Comparison of ENCODE assay signal across 8 mouse cellular contexts in genomic region chr5:146832435-146832768, GRCm38 (mm10). TPM values are rescaled to one million over a fixed set of nuclear protein-coding genes. Genes with fewer than 3 reads are reported as not detected.
A peak's percentile ranks its signal among the peaks of the same experiment; 100 is the strongest.
DNase-seq lines count a peak whose midpoint lies in the region; ATAC-seq and TF ChIP-seq lines count a peak whose summit lies in the region.

No protein-coding gene starts in this region.

- H3K9ac ChIP-seq in forebrain, embryonic 15.5 days (replicated peaks), result peak overlapping the region; percentile 95
- H3K9ac ChIP-seq in liver, embryonic 16.5 days (ENCODE audit: low read depth, low read length), result peak overlapping the region; percentile 94

- no peak for TF ChIP-seq CTCF in cerebellum, adult 2 months (IDR thresholded peaks at IDR 0.05; ENCODE audit: borderline replicate concordance, insufficient read depth, low read depth, low read length)
- TF ChIP-seq CTCF in E14TG2a.4 (conservative IDR thresholded peaks at IDR 0.05; ENCODE audit: low read length), result no peak

- H3K27ac ChIP-seq in cerebellum, adult 2 months (ENCODE audit: insufficient read depth, low read length), result 0 out of 2 replicates have a peak overlapping the region, but pooled peaks have one; percentile 87
- peak overlapping the region; percentile 88 for H3K27ac ChIP-seq in forebrain, embryonic 15.5 days (replicated peaks)
- peak overlapping the region; percentile 92 for H3K27ac ChIP-seq in liver, embryonic 16.5 days (ENCODE audit: low read length)

- TF ChIP-seq POLR2A in cerebellum, adult 2 months (IDR thresholded peaks at IDR 0.05; ENCODE audit: borderline replicate concordance, insufficient read depth, low read length), result no peak

- no peaks in the 10 kb centered on the region for H3K9me3 ChIP-seq in E14TG2a.4 (ENCODE audit: low read length)
- no peaks in the 10 kb centered on the region for H3K9me3 ChIP-seq in forebrain, embryonic 15.5 days
- no peaks in the 10 kb centered on the region for H3K9me3 ChIP-seq in liver, embryonic 16.5 days (replicated peaks; ENCODE audit: control insufficient read depth, low read length)

- ATAC-seq in forebrain, embryonic 15.5 days (replicated peaks), result no peak
- no peak for ATAC-seq in liver, embryonic 16.5 days (ENCODE audit: low read depth)

- peak overlapping the region; percentile 56 for H3K4me2 ChIP-seq in forebrain, embryonic 15.5 days (replicated peaks)
- H3K4me2 ChIP-seq in liver, embryonic 16.5 days (ENCODE audit: low read depth, low read length), result peak overlapping the region; percentile 87

- peak overlapping the region; percentile 89 for H3K4me3 ChIP-seq in cerebellum, adult 2 months (replicated peaks; ENCODE audit: insufficient read depth, low read depth, low read length)
- H3K4me3 ChIP-seq in E14TG2a.4 (replicated peaks; ENCODE audit: low read length), result peak overlapping the region; percentile 100
- peak overlapping the region; percentile 84 for H3K4me3 ChIP-seq in forebrain, embryonic 15.5 days
- H3K4me3 ChIP-seq in liver, embryonic 16.5 days (ENCODE audit: low read depth, low read length), result peak overlapping the region; percentile 92

- H3K36me3 ChIP-seq in E14TG2a.4 (ENCODE audit: insufficient read depth, low read length), result peaks cover 40% of the 10 kb centered on the region
- H3K36me3 ChIP-seq in forebrain, embryonic 15.5 days, result peaks cover 31% of the 10 kb centered on the region
- peaks cover 33% of the 10 kb centered on the region for H3K36me3 ChIP-seq in liver, embryonic 16.5 days (ENCODE audit: control insufficient read depth, insufficient read depth)

- H3K4me1 ChIP-seq in cerebellum, adult 2 months (ENCODE audit: control insufficient read depth, insufficient read depth, low read length), result no peaks in the 10 kb centered on the region
- H3K4me1 ChIP-seq in E14TG2a.4 (replicated peaks; ENCODE audit: low read depth, low read length), result peaks cover 65% of the 10 kb centered on the region
- H3K4me1 ChIP-seq in forebrain, embryonic 15.5 days, result peaks cover 20% of the 10 kb centered on the region
- peaks cover 28% of the 10 kb centered on the region for H3K4me1 ChIP-seq in liver, embryonic 16.5 days (ENCODE audit: control insufficient read depth, low read depth, low read length)

- no peaks in the 10 kb centered on the region for H3K27me3 ChIP-seq in cerebellum, adult 2 months (ENCODE audit: control insufficient read depth, insufficient read depth, low read length)
- no peaks in the 10 kb centered on the region for H3K27me3 ChIP-seq in E14TG2a.4 (ENCODE audit: insufficient read depth, low read length)
- no peaks in the 10 kb centered on the region for H3K27me3 ChIP-seq in forebrain, embryonic 15.5 days
- no peaks in the 10 kb centered on the region for H3K27me3 ChIP-seq in liver, embryonic 16.5 days (ENCODE audit: control insufficient read depth, insufficient read depth, low read depth, low read length)

- WGBS in cerebellum, adult 2 months, result 50% methylated on average over 7 of the region's 7 CpGs
- 49% methylated on average over 7 of the region's 7 CpGs for WGBS in forebrain, embryonic 15.5 days
- WGBS in liver, embryonic 16.5 days (ENCODE audit: insufficient replicate concordance), result 44% methylated on average over 7 of the region's 7 CpGs

- DNase-seq in cerebellum, adult 2 months, result no peak
- no peak for DNase-seq in cerebellum, adult 9-10 months
- DNase-seq in adrenal gland, postnatal 14 days, result no peak
- no peak for DNase-seq in thymus, postnatal 10 days (ENCODE audit: low spot score in 2 of 2)
- DNase-seq in layer of hippocampus, postnatal 36 days, result no peak

RNA-seq across cellular contexts. Expression of gene Rpl21, which starts 0.3 kb away (rescaled TPM):
- polyA plus RNA-seq in cerebellum, adult 2 months (2012; rRNA removed), result 269 and 342 TPM in 2 replicates
- polyA plus RNA-seq in forebrain, embryonic 15.5 days (2015; fragmentation: Nextera tagmentation; extraction: Ambion mirVana), result 358 and 359 TPM in 2 replicates
- polyA plus RNA-seq in liver, embryonic 16.5 days (2015; fragmentation: Nextera tagmentation; extraction: Ambion mirVana), result 251 and 280 TPM in 2 replicates
- 347 and 433 TPM in 2 replicates for total RNA-seq in adrenal gland, postnatal 14 days (2021)
- total RNA-seq in layer of hippocampus, postnatal 36 days (2021), result 100 to 1,000 TPM; 185 to 197 TPM

RNA-seq across cellular contexts. Expression of gene Rasl11a, which starts 12.5 kb away (rescaled TPM):
- polyA plus RNA-seq in cerebellum, adult 2 months (2012; rRNA removed), result 5.6 and 7.4 TPM in 2 replicates
- 11.9 and 13.4 TPM in 2 replicates for polyA plus RNA-seq in forebrain, embryonic 15.5 days (2015; fragmentation: Nextera tagmentation; extraction: Ambion mirVana)
- 2.6 and 2.7 TPM in 2 replicates for polyA plus RNA-seq in liver, embryonic 16.5 days (2015; fragmentation: Nextera tagmentation; extraction: Ambion mirVana)
- 8.4 and 8.7 TPM in 2 replicates for total RNA-seq in adrenal gland, postnatal 14 days (2021)
- total RNA-seq in layer of hippocampus, postnatal 36 days (2021), result 10 to 100 TPM; 15.1 to 16.7 TPM

RNA-seq across cellular contexts. Expression of gene Usp12, which starts 37.6 kb away (rescaled TPM):
- polyA plus RNA-seq in cerebellum, adult 2 months (2012; rRNA removed), result 26.5 and 27.0 TPM in 2 replicates
- polyA plus RNA-seq in forebrain, embryonic 15.5 days (2015; fragmentation: Nextera tagmentation; extraction: Ambion mirVana), result 14.9 and 16.5 TPM in 2 replicates
- polyA plus RNA-seq in liver, embryonic 16.5 days (2015; fragmentation: Nextera tagmentation; extraction: Ambion mirVana), result 7.8 and 8.1 TPM in 2 replicates
- 26.3 and 33.8 TPM in 2 replicates for total RNA-seq in adrenal gland, postnatal 14 days (2021)
- 10 to 100 TPM; 56.3 to 59.2 TPM for total RNA-seq in layer of hippocampus, postnatal 36 days (2021)
